Mouse (Mus musculus): ENCODE results near the gene Kitl. TPM values are rescaled to one million over a fixed set of nuclear protein-coding genes. Genes with fewer than 3 reads are reported as not detected.

The Kitl gene
- total and polyA plus RNA-seq, 2 experiments = 2.4 to 2.5 TPM

DNA sequence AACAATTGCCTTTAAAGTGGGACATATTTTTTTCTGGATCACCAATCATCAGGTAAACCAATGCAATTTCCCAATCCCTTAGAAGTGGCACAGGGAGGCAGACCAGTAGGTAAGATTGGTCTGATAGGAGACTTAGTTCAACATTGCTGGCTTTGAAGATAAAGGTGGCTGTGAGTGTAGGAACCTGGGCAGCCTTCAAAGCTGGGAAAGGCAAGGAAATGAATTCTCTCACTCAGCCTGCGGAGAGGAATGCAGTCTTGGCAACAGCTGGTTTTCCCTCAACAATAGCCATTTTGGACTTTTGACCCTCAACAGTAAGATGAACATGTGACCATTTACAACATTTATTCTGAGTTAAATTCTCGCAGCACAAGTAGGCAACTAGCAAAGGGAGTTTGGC lies 1.3 kb upstream of the Kitl start:
- H3K9ac ChIP-seq (ENCODE audit: low read depth, low read length) = no peak overlapping the region
- H3K27me3 ChIP-seq (ENCODE audit: control insufficient read depth, insufficient read depth, low read length) = no peaks in the 10 kb centered on the region; the same call in 1 of the 2 replicates
- WGBS = 49% methylated on average over 2 of the region's 2 CpGs
- H3K4me1 ChIP-seq (ENCODE audit: control insufficient read depth, insufficient read depth, low read length) = peaks cover 1% of the 10 kb centered on the region; the same call in 1 of the 2 replicates
- no peak overlapping the region for H3K27ac ChIP-seq (replicated peaks; ENCODE audit: insufficient read depth, low read depth, low read length)
- TF ChIP-seq POLR2A (IDR thresholded peaks at IDR 0.05; ENCODE audit: extremely low read depth, insufficient read depth, low read length) = no peak
- H3K36me3 ChIP-seq (ENCODE audit: control insufficient read depth, insufficient read depth, low read length) = no peaks in the 10 kb centered on the region
- no peak overlapping the region for H3K4me3 ChIP-seq (ENCODE audit: insufficient read depth, low read depth, low read length)
- H3K79me2 ChIP-seq (ENCODE audit: control insufficient read depth, insufficient read depth, low read length) = no peaks in the 10 kb centered on the region
- peak; percentile 13 for DNase-seq (ENCODE audit: extremely low read depth, low read depth, low spot score)

DNA sequence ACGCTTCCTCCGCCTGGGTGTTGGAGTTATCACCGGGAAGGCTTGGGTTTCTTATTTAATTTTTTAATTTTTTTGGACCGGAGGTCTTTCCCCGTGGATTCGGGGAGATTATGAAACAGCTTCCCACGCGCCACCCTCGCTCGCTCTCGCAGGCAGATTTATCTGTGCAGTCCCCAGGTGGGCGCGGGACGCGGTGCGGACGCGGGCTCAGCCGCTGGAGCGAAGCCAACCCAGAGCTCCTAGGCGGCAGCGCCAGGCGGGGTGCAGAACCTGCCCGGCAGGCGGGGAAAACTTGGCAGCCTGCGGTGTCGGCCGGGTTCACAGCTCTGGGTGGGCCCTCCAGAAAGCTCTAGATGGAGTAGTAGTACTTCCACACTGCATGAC lies 888 bp downstream of the Kitl start:
- no peak for DNase-seq (ENCODE audit: extremely low read depth, low read depth, low spot score)
- under 1% methylated on average over 28 of the region's 28 CpGs for WGBS
- no peaks in the 10 kb centered on the region; the same call in 1 of the 2 replicates for H3K27me3 ChIP-seq (ENCODE audit: control insufficient read depth, insufficient read depth, low read length)
- H3K4me3 ChIP-seq (ENCODE audit: insufficient read depth, low read depth, low read length) = peak overlapping the region; percentile 85
- 0 out of 2 replicates have a peak, but pooled peaks have one; percentile 10 for TF ChIP-seq CTCF (IDR thresholded peaks at IDR 0.05; ENCODE audit: low read depth, low read length)
- TF ChIP-seq POLR2A (IDR thresholded peaks at IDR 0.05; ENCODE audit: extremely low read depth, insufficient read depth, low read length) = no peak
- H3K79me2 ChIP-seq (ENCODE audit: control insufficient read depth, insufficient read depth, low read length) = no peaks in the 10 kb centered on the region
- H3K4me1 ChIP-seq (ENCODE audit: control insufficient read depth, insufficient read depth, low read length) = peaks cover 1% of the 10 kb centered on the region; the same call in 1 of the 2 replicates
- H3K36me3 ChIP-seq (ENCODE audit: control insufficient read depth, insufficient read depth, low read length) = no peaks in the 10 kb centered on the region
- peak overlapping the region; percentile 15; the same call in 1 of the 2 replicates for H3K27ac ChIP-seq (replicated peaks; ENCODE audit: insufficient read depth, low read depth, low read length)
- peak overlapping the region; percentile 74 for H3K9ac ChIP-seq (ENCODE audit: low read depth, low read length)

DNA sequence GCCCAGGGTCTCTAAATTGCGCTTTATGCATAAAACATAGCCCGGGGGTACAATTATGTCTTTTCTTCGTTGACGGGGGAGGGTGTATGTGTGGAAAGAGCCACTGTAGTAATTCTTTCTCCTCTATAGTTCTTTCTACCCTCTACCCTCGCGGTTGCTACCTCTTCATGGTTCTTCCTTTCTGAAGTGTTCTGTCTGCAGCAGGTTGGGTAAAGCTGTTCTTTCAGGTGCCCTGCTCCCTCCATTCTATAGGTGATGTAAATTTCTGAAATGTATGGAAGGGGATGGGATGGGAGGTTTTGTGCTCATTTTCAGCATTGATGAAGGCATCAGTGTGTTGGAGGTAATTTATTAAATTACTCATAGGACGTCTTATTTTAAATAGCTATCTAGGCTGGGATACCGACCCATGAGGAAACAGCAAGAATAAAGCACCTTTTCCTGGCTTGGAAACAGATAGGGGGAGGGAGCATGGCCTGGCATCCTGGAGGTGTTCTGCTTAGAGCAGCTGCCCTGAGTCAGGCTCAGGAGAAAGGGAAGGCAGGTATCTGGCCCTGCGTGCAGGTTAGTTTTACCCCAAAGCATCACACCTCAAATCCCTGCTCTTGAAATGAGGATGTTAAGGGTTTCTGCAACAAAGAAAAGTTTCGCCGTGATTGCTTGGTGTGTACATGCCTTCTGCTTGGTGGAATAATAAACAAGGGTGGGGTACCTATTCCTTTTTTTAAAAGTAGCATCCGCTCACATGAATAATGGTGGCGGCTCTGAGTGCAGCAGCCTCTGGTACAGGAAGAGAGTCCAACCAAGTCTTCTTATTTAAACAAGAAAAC lies 1.7 kb downstream of the Kitl start:
- H3K79me2 ChIP-seq (ENCODE audit: control insufficient read depth, insufficient read depth, low read length) = no peaks in the 10 kb centered on the region; the same call in 1 of the 2 replicates
- WGBS = 20% methylated on average over 13 of the region's 13 CpGs
- H3K27ac ChIP-seq (replicated peaks; ENCODE audit: insufficient read depth, low read depth, low read length) = no peak overlapping the region
- peaks cover 1% of the 10 kb centered on the region; the same call in 1 of the 2 replicates for H3K4me1 ChIP-seq (ENCODE audit: control insufficient read depth, insufficient read depth, low read length)
- DNase-seq (ENCODE audit: extremely low read depth, low read depth, low spot score) = no peak
- H3K36me3 ChIP-seq (ENCODE audit: control insufficient read depth, insufficient read depth, low read length) = no peaks in the 10 kb centered on the region
- no peak for TF ChIP-seq CTCF (IDR thresholded peaks at IDR 0.05; ENCODE audit: low read depth, low read length)
- TF ChIP-seq POLR2A (IDR thresholded peaks at IDR 0.05; ENCODE audit: extremely low read depth, insufficient read depth, low read length) = no peak
- no peaks in the 10 kb centered on the region; the same call in 1 of the 2 replicates for H3K27me3 ChIP-seq (ENCODE audit: control insufficient read depth, insufficient read depth, low read length)
- H3K9ac ChIP-seq (ENCODE audit: low read depth, low read length) = no peak overlapping the region
- no peak overlapping the region; the same call in 1 of the 2 replicates for H3K4me3 ChIP-seq (ENCODE audit: insufficient read depth, low read depth, low read length)

DNA sequence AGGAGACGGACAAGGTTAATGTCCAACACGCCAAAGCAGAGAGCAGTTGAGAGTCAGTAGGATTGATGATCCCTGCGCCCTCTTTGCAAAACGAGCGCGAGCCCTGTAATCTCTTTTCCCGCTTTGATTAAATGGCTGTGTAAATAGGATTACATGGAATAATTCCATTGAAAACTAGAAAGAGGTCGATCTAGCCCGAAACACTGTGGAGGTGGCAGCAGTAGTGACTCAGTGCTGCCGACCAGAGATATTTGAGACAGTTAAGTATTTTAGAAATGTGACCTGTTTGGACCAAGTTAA lies 2.3 kb downstream of the Kitl start:
- no peak for DNase-seq (ENCODE audit: extremely low read depth, low read depth, low spot score)
- no peak for TF ChIP-seq CTCF (IDR thresholded peaks at IDR 0.05; ENCODE audit: low read depth, low read length)
- no peak for TF ChIP-seq POLR2A (IDR thresholded peaks at IDR 0.05; ENCODE audit: extremely low read depth, insufficient read depth, low read length)
- Histone ChIP-seq H3K9ac (ENCODE audit: low read depth, low read length) (no peak overlapping the region), H3K4me1 (ENCODE audit: control insufficient read depth, insufficient read depth, low read length) (peaks cover 1% of the 10 kb centered on the region; the same call in 1 of the 2 replicates), H3K36me3 (ENCODE audit: control insufficient read depth, insufficient read depth, low read length) (no peaks in the 10 kb centered on the region), H3K27ac (replicated peaks; ENCODE audit: insufficient read depth, low read depth, low read length) (no peak overlapping the region), H3K4me3 (ENCODE audit: insufficient read depth, low read depth, low read length) (no peak overlapping the region; the same call in 1 of the 2 replicates), H3K27me3 (ENCODE audit: control insufficient read depth, insufficient read depth, low read length) (no peaks in the 10 kb centered on the region; the same call in 1 of the 2 replicates), H3K79me2 (ENCODE audit: control insufficient read depth, insufficient read depth, low read length) (no peaks in the 10 kb centered on the region; the same call in 1 of the 2 replicates)
- 10% methylated on average over 10 of the region's 10 CpGs for WGBS

DNA sequence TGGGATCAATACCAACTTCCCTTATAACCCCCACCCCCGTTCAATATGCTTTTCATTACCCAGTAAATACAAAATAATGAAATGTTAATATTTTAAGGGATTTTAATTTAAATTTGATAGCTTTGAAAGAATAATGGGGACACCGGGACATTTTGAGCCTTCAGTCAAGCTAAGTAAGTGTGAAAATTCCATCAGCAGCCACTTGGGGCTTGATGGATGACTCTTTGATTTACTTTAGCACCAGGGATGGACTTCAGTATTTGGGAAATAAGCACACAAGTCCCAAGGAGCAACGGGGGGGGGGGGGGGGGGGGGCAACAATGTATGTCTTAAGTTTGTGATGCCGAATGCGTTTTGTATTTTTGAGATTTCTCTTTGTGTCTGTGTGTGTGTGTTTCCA lies 3.1 kb downstream of the Kitl start:
- H3K4me1 ChIP-seq (ENCODE audit: control insufficient read depth, insufficient read depth, low read length) = peaks cover 1% of the 10 kb centered on the region; the same call in 1 of the 2 replicates
- DNase-seq (ENCODE audit: extremely low read depth, low read depth, low spot score) = no peak
- TF ChIP-seq CTCF (IDR thresholded peaks at IDR 0.05; ENCODE audit: low read depth, low read length) = no peak
- TF ChIP-seq POLR2A (IDR thresholded peaks at IDR 0.05; ENCODE audit: extremely low read depth, insufficient read depth, low read length) = no peak
- no peak overlapping the region for H3K9ac ChIP-seq (ENCODE audit: low read depth, low read length)
- no peaks in the 10 kb centered on the region; the same call in 1 of the 2 replicates for H3K27me3 ChIP-seq (ENCODE audit: control insufficient read depth, insufficient read depth, low read length)
- WGBS = 48% methylated on average over 5 of the region's 5 CpGs
- H3K79me2 ChIP-seq (ENCODE audit: control insufficient read depth, insufficient read depth, low read length) = no peaks in the 10 kb centered on the region; the same call in 1 of the 2 replicates
- no peaks in the 10 kb centered on the region for H3K36me3 ChIP-seq (ENCODE audit: control insufficient read depth, insufficient read depth, low read length)
- no peak overlapping the region for H3K4me3 ChIP-seq (ENCODE audit: insufficient read depth, low read depth, low read length)
- H3K27ac ChIP-seq (replicated peaks; ENCODE audit: insufficient read depth, low read depth, low read length) = no peak overlapping the region
